Mouse (Mus musculus): ENCODE data around the gene Plcb1. TPM values are rescaled to one million over a fixed set of nuclear protein-coding genes. Genes with fewer than 3 reads are reported as not detected.

Plcb1 gene
- polyA plus RNA-seq, 1 experiment from 2014 or later = 7.7 TPM

GRCm38 (mm10) chr2:134831861-134832260 is 46.0 kb downstream of the Plcb1 start:
- H3K4me1 ChIP-seq (replicated peaks; ENCODE audit: control insufficient read depth, insufficient read depth, low read length) = no peaks in the 10 kb centered on the region; the same call in 1 of the 2 replicates
- no peaks in the 10 kb centered on the region for H3K27me3 ChIP-seq (replicated peaks; ENCODE audit: control insufficient read depth, insufficient read depth, low read length)
- no peak for TF ChIP-seq CTCF (IDR thresholded peaks at IDR 0.05; ENCODE audit: low read depth)
- no peak overlapping the region for H3K27ac ChIP-seq (ENCODE audit: low read depth, low read length)
- no peaks in the 10 kb centered on the region for H3K9me3 ChIP-seq (ENCODE audit: control insufficient read depth)
- 91% methylated on average over 7 of the region's 7 CpGs for WGBS
- no peak overlapping the region for H3K4me2 ChIP-seq (replicated peaks; ENCODE audit: low read depth)
- ATAC-seq = no peak
- H3K36me3 ChIP-seq (ENCODE audit: control insufficient read depth, insufficient read depth) = no peaks in the 10 kb centered on the region
- H3K9ac ChIP-seq (ENCODE audit: low read depth, low read length) = no peak overlapping the region
- no peak overlapping the region for H3K4me3 ChIP-seq (ENCODE audit: low read depth, low read length)

- H3K9me3 ChIP-seq (ENCODE audit: control insufficient read depth) = no peaks in the 10 kb centered on the region
- no peak overlapping the region for H3K9ac ChIP-seq (ENCODE audit: low read depth, low read length)
- peak; percentile 53 for TF ChIP-seq CTCF (IDR thresholded peaks at IDR 0.05; ENCODE audit: low read depth)
- WGBS = 79% methylated on average over 1 of the region's 1 CpGs
- H3K27ac ChIP-seq (ENCODE audit: low read depth, low read length) = no peak overlapping the region
- H3K4me2 ChIP-seq (replicated peaks; ENCODE audit: low read depth) = no peak overlapping the region
- no peak overlapping the region for H3K4me3 ChIP-seq (ENCODE audit: low read depth, low read length)
- no peak for ATAC-seq
- no peaks in the 10 kb centered on the region for H3K27me3 ChIP-seq (replicated peaks; ENCODE audit: control insufficient read depth, insufficient read depth, low read length)
- no peaks in the 10 kb centered on the region for H3K4me1 ChIP-seq (replicated peaks; ENCODE audit: control insufficient read depth, insufficient read depth, low read length)
- no peaks in the 10 kb centered on the region for H3K36me3 ChIP-seq (ENCODE audit: control insufficient read depth, insufficient read depth)
These were observed 50.2 kb downstream of the Plcb1 start for GRCm38 (mm10) chr2:134836097-134836496.

- ATAC-seq = no peak
- TF ChIP-seq CTCF (IDR thresholded peaks at IDR 0.05; ENCODE audit: low read depth) = no peak
- Histone ChIP-seq H3K27ac (ENCODE audit: low read depth, low read length) (no peak overlapping the region), H3K36me3 (ENCODE audit: control insufficient read depth, insufficient read depth) (no peaks in the 10 kb centered on the region), H3K27me3 (replicated peaks; ENCODE audit: control insufficient read depth, insufficient read depth, low read length) (no peaks in the 10 kb centered on the region), H3K9ac (ENCODE audit: low read depth, low read length) (no peak overlapping the region), H3K4me3 (ENCODE audit: low read depth, low read length) (no peak overlapping the region), H3K4me2 (replicated peaks; ENCODE audit: low read depth) (no peak overlapping the region), H3K4me1 (replicated peaks; ENCODE audit: control insufficient read depth, insufficient read depth, low read length) (peaks cover 8% of the 10 kb centered on the region; the same call in 1 of the 2 replicates), H3K9me3 (ENCODE audit: control insufficient read depth) (no peaks in the 10 kb centered on the region)
- WGBS = 83% methylated on average over 1 of the region's 1 CpGs
These were observed 52.3 kb downstream of the Plcb1 start for GRCm38 (mm10) chr2:134838185-134838584.

GRCm38 (mm10) chr2:134838888-134839287 is 53.0 kb downstream of the Plcb1 start:
- Histone ChIP-seq H3K27me3 (replicated peaks; ENCODE audit: control insufficient read depth, insufficient read depth, low read length) (no peaks in the 10 kb centered on the region), H3K9ac (ENCODE audit: low read depth, low read length) (no peak overlapping the region), H3K36me3 (ENCODE audit: control insufficient read depth, insufficient read depth) (no peaks in the 10 kb centered on the region), H3K4me3 (ENCODE audit: low read depth, low read length) (no peak overlapping the region), H3K9me3 (ENCODE audit: control insufficient read depth) (no peaks in the 10 kb centered on the region), H3K27ac (ENCODE audit: low read depth, low read length) (no peak overlapping the region), H3K4me2 (replicated peaks; ENCODE audit: low read depth) (no peak overlapping the region), H3K4me1 (replicated peaks; ENCODE audit: control insufficient read depth, insufficient read depth, low read length) (peaks cover 9% of the 10 kb centered on the region; the same call in 1 of the 2 replicates)
- 88% methylated on average over 1 of the region's 1 CpGs for WGBS
- no peak for TF ChIP-seq CTCF (IDR thresholded peaks at IDR 0.05; ENCODE audit: low read depth)
- no peak for ATAC-seq

GRCm38 (mm10) chr2:134842883-134843282 is 57.0 kb downstream of the Plcb1 start:
- no peak overlapping the region for H3K9ac ChIP-seq (ENCODE audit: low read depth, low read length)
- H3K27ac ChIP-seq (ENCODE audit: low read depth, low read length) = no peak overlapping the region
- no peaks in the 10 kb centered on the region for H3K36me3 ChIP-seq (ENCODE audit: control insufficient read depth, insufficient read depth)
- peaks cover 9% of the 10 kb centered on the region; the same call in 1 of the 2 replicates for H3K4me1 ChIP-seq (replicated peaks; ENCODE audit: control insufficient read depth, insufficient read depth, low read length)
- no peaks in the 10 kb centered on the region for H3K27me3 ChIP-seq (replicated peaks; ENCODE audit: control insufficient read depth, insufficient read depth, low read length)
- no peak overlapping the region for H3K4me3 ChIP-seq (ENCODE audit: low read depth, low read length)
- 48% methylated on average over 4 of the region's 4 CpGs for WGBS
- peak; percentile 58; the same call in 1 of the 2 replicates for ATAC-seq
- no peaks in the 10 kb centered on the region for H3K9me3 ChIP-seq (ENCODE audit: control insufficient read depth)
- no peak for TF ChIP-seq CTCF (IDR thresholded peaks at IDR 0.05; ENCODE audit: low read depth)
- H3K4me2 ChIP-seq (replicated peaks; ENCODE audit: low read depth) = no peak overlapping the region

- Histone ChIP-seq H3K4me2 (replicated peaks; ENCODE audit: low read depth) (peak overlapping the region; percentile 48), H3K9me3 (ENCODE audit: control insufficient read depth) (no peaks in the 10 kb centered on the region), H3K4me1 (replicated peaks; ENCODE audit: control insufficient read depth, insufficient read depth, low read length) (peaks cover 9% of the 10 kb centered on the region; the same call in 1 of the 2 replicates), H3K9ac (ENCODE audit: low read depth, low read length) (no peak overlapping the region), H3K4me3 (ENCODE audit: low read depth, low read length) (no peak overlapping the region), H3K27me3 (replicated peaks; ENCODE audit: control insufficient read depth, insufficient read depth, low read length) (no peaks in the 10 kb centered on the region), H3K36me3 (ENCODE audit: control insufficient read depth, insufficient read depth) (no peaks in the 10 kb centered on the region), H3K27ac (ENCODE audit: low read depth, low read length) (peak overlapping the region; percentile 57)
- no peak for TF ChIP-seq CTCF (IDR thresholded peaks at IDR 0.05; ENCODE audit: low read depth)
- ATAC-seq = peak; percentile 85
- WGBS = 26% methylated on average over 6 of the region's 6 CpGs
These were observed 58.7 kb downstream of the Plcb1 start for GRCm38 (mm10) chr2:134844391-134845238.
